9 mouse cellular contexts compared by ENCODE assay signal in the genomic region with DNA sequence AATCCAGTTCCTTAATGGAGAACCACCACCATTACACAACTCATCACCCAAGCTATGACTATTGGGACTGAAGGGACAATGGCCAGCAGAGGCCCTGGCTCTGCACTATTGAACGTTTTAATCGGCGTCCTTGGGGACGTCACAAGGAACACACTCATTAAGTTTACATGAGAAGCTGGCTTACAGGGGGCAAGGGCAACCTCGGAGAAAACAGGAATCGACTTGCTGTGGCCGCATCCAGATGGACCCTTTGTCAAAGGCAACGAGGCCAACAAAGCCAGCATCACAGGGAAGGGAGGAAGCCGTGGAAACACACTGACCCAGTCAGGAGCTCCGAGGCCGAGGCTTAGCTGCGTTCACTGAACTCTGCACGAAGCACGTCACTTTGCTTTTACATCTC.
DNase-seq lines count a peak whose midpoint lies in the region; ATAC-seq and TF ChIP-seq lines count a peak whose summit lies in the region.
"Had no signal": no experiment of that assay in that cellular context is flagged by ENCODE, and none has a peak within 500 bp of the region (broad histone marks: within the 10 kb centered on the region; RNA-seq: fewer than 3 reads in every experiment).

No protein-coding gene starts in this region.

- peak; percentile 84 for ATAC-seq in forebrain, embryonic 12.5 days (ENCODE audit: low FRiP score)
- ATAC-seq in intestine, embryonic 16.5 days, result no peak

- peak overlapping the region; percentile 23 for H3K4me2 ChIP-seq in forebrain, embryonic 12.5 days
- no peak overlapping the region for H3K4me2 ChIP-seq in intestine, embryonic 16.5 days (ENCODE audit: low read depth, low read length)

- H3K9ac ChIP-seq in forebrain, embryonic 12.5 days, result no peak overlapping the region
- H3K9ac ChIP-seq in intestine, embryonic 16.5 days (ENCODE audit: low read depth, low read length), result no peak overlapping the region

- H3K4me1 ChIP-seq in forebrain, embryonic 12.5 days, result peaks cover 30% of the 10 kb centered on the region
- peaks cover 42% of the 10 kb centered on the region for H3K4me1 ChIP-seq in midbrain, embryonic 10.5 days
- H3K4me1 ChIP-seq in intestine, embryonic 16.5 days (ENCODE audit: control insufficient read depth, insufficient read depth, low read length), result no peaks in the 10 kb centered on the region

- DNase-seq in left cerebral cortex, adult 2 months (ENCODE audit: extremely low spot score in 1 of 2, low spot score in 2 of 2), result no peak
- no peak for DNase-seq in left cerebral cortex, adult 11 months (ENCODE audit: low spot score)
- peak; percentile 73 for DNase-seq in midbrain, embryonic 10.5 days (ENCODE audit: low spot score)
- peak; percentile 83 for DNase-seq in retina, postnatal 1 day
- DNase-seq in adrenal gland, postnatal 36 days, result no peak
- DNase-seq in liver, result no peak

- 24% methylated on average over 14 of the region's 14 CpGs for WGBS in forebrain, embryonic 12.5 days
- WGBS in midbrain, embryonic 10.5 days, result 37% methylated on average over 14 of the region's 14 CpGs
- WGBS in intestine, embryonic 16.5 days, result 79% methylated on average over 14 of the region's 14 CpGs

- intact Hi-C loops in left cerebral cortex, adult 2 months (cut with DNase I), result no loop called here

- TF ChIP-seq CTCF in left cerebral cortex, adult 2 months (IDR thresholded peaks at IDR 0.05), result no peak

- peak overlapping the region; percentile 73 for H3K27ac ChIP-seq in left cerebral cortex, adult 2 months
- H3K27ac ChIP-seq in forebrain, embryonic 12.5 days, result peak overlapping the region; percentile 78
- peak overlapping the region; percentile 85 for H3K27ac ChIP-seq in midbrain, embryonic 10.5 days (replicated peaks)
- no peak overlapping the region for H3K27ac ChIP-seq in intestine, embryonic 16.5 days (ENCODE audit: low read length)
- H3K27ac ChIP-seq: kidney, postnatal 0 days had no signal

- no peak overlapping the region for H3K4me3 ChIP-seq in left cerebral cortex, adult 2 months
- H3K4me3 ChIP-seq in forebrain, embryonic 12.5 days (replicated peaks), result no peak overlapping the region
- H3K4me3 ChIP-seq in midbrain, embryonic 10.5 days, result 0 out of 2 replicates have a peak overlapping the region, but pooled peaks have one; percentile 4
- H3K4me3 ChIP-seq in intestine, embryonic 16.5 days (ENCODE audit: low read length), result no peak overlapping the region

- no peaks in the 10 kb centered on the region for H3K36me3 ChIP-seq in forebrain, embryonic 12.5 days (replicated peaks)
- no peaks in the 10 kb centered on the region for H3K36me3 ChIP-seq in midbrain, embryonic 10.5 days
- no peaks in the 10 kb centered on the region for H3K36me3 ChIP-seq in intestine, embryonic 16.5 days (ENCODE audit: control insufficient read depth, insufficient read depth, low read length)

- no peaks in the 10 kb centered on the region for H3K9me3 ChIP-seq in forebrain, embryonic 12.5 days
- H3K9me3 ChIP-seq in midbrain, embryonic 10.5 days (replicated peaks), result no peaks in the 10 kb centered on the region
- no peaks in the 10 kb centered on the region for H3K9me3 ChIP-seq in intestine, embryonic 16.5 days (ENCODE audit: control insufficient read depth, low read length)

- H3K27me3 ChIP-seq in forebrain, embryonic 12.5 days, result 0 out of 2 replicates have a peak, but pooled peaks cover 3% of the 10 kb centered on the region
- no peaks in the 10 kb centered on the region for H3K27me3 ChIP-seq in midbrain, embryonic 10.5 days (ENCODE audit: low read depth, poor library complexity, severe bottlenecking)
- H3K27me3 ChIP-seq in intestine, embryonic 16.5 days (replicated peaks; ENCODE audit: control insufficient read depth, insufficient read depth, low read length), result no peaks in the 10 kb centered on the region

Comparison
In these comparisons a context has a peak if more than half of its experiments do, and no peak if none do; other contexts are left out.
1. DNase-seq: peak in midbrain, embryonic 10.5 days (single experiment) and retina, postnatal 1 day (single experiment); none in left cerebral cortex, adult 2 months (0 of 2), left cerebral cortex, adult 11 months (single experiment), adrenal gland, postnatal 36 days (0 of 2) and liver (single experiment).